Mouse (Mus musculus) cerebellum, postnatal 14 days (tissue): ENCODE measurements around the gene Aktip.
A peak's percentile ranks its signal among the peaks of the same experiment; 100 is the strongest.

Experiments
- DNase-seq, 2 experiments: peaks; one replicate each; pipeline ENCODE4 v3.0.0; 2021; ENCODE audit warnings: mixed read lengths in 2 of 2

The Aktip gene

DNA sequence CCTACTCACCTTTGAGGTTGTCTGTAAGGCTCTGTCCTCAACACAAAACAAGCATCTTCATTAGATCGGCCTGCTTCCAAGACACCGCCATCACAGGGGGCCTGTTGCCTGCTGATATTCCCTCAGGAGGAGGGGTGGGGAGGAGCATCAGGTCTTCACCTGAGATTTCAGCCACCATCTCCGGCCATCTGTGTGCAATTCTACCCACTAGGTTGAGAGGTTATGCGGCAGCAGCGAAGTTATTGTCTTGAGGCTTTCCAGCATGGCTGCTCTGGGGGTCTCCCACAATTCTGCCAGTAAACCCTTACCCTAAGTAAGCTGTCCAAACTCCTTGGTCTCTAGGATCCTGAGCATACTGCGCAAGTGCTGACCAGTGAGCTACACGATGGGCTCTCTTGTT, at the start of gene Aktip:
Gene Aktip, minus strand, starts transcription at position 101 of the 400 bp plus-strand sequence.
- no peak for DNase-seq

DNA sequence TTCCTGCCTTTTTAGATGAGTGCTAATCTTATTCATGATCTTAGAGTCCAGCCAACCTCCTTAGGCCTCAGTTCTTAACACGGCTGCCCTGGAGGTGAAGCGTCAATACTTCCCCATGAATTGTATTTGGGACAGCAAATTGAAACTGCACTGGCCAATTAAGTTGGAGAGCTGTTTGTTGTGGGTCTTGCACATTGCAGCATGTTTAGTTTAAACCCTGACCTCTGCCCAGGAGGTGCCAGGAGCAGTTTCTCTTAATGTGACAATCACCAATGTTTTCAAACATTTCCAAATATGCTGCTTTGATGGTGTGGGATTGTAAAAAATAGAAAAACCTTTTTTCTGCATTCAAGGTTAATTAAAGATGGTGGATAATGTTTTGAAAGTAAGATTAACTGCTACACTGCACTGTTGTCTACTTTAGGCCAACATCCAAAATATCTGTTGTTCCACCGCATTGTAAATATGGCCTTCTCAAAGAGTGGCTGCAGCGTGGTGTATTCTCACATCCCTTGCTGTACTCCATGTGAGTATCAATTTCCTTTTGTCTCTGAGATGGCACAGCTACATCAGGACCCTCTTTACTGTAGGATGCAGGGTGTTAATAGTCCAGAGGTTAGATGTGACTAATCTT, 46.2 kb upstream of the Aktip start:
- no peak for DNase-seq

DNA sequence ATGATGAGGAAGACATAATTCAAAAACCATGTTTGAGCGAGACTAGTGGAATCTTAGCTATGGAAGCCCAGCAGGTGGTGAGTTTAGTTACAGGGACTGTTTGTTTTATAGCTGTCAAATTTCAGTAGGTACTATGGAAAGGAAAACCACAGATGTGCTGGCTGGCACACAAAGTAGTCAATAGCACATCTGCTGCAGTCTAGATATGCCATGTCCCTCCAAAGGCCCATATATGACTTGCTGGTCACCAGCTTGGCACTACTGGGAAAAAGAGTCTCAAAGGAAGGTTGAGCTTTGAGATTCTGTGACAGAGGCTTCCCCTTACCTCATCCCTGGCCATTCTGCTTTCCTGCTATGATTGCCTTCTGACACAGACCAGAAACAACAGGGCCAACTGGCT, 42.9 kb upstream of the Aktip start:
- no peak for DNase-seq

DNA sequence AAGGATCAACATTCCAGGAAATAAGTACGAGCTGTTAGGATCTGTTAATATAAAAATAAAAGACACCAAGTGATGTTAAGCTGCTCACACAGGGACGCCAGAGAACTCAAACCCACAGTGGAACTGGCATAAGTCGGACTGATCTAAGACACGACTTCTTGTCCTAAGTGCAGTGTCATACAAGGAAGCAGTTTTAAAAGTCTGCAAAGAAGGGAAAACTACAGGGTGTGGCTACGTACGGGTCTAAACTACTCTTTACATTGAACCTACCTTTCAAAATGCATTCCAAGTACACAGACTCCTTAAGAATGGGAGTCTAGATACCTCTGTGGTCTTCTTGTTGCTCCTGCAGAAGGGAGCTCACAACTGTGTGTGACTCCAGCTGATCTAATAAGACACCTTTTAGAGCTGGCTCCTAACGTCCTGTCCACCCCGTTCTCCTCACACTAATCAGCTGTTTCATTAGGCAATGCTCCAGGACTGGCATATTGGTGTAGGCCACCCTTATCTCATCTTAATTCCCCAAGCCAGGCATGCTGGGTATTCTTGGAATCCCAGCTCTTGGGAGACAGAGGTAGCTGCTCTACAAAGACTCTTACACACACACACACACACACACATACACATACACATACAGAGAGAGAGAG, 42.2 kb upstream of the Aktip start:
- DNase-seq = no peak

DNA sequence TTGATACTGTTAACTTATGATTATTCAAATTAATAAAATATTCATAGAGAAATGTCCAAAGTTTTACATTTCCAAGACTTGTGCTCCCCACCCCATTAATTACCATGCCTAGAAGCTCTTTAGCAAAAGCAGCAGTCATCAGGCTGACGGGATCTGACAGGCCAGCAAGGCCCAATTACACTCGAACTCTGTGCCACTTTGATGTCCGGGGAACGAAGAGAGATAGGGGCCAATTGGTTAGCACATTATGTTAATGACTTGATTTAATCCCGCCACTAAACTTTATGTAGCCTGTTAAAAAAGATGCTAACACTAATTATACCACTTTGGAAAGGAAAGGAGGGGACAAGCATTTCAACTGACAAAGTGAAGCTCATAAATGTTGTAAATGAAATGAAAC, 41.6 kb upstream of the Aktip start:
- no peak for DNase-seq

DNA sequence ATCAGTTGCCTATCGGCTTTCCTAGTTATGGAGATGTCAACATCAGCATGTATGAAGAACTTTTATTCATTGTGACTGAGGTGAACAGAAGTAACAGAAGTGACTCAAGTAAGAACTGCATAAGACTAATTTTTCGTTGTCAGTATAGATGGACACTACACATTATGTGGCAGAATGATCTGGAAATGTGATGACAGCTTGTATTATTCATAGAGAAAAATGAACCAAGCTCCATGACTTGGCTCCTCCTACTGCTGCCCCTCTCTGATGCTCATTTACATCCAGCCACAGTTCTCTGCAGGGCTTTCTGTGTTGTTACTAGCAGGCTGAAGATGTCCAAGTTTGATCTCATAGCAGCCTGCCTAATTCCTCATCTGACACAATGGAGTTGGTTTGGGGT, 37.4 kb upstream of the Aktip start:
- DNase-seq = no peak

DNA sequence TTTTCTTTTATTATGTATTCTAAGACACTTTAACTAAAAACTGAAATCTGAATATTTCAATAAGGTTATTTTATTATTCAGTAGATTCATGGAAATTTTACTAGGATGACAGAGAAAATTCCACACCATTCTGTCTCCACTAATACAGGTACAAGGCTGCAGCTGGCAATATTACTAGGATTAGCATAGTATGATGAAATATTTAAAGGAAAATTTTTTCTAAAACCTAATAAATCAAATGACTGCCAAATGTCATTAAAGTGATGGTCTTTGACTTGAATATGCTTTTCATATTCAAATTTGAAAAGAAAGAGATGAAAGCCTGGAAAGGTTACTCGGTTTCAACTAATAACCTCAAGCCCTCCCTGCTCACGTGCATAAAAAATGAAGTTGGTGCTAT, 34.3 kb upstream of the Aktip start:
- DNase-seq = no peak

DNA sequence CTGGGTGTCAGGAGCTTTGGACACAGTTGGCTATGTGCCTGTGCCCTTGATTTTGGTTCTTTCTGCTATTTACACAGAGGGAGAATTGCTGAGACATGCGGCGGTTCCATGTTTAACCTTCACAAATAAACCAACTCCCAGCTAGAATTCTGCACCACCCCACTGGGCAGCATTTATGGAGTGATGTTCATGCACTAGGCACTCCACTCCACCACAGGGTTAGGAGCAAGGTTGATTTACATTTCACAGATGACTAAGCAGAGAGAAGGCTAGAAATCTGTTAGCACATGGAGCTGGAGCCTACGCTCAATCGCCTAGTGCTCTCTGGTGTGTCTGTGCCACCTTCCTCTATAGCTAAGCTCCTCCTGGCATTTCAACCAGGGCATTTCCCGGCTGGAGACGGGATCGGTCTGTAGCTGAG, 27.7 kb upstream of the Aktip start:
- peak; percentile 33 to 42 for DNase-seq

DNA sequence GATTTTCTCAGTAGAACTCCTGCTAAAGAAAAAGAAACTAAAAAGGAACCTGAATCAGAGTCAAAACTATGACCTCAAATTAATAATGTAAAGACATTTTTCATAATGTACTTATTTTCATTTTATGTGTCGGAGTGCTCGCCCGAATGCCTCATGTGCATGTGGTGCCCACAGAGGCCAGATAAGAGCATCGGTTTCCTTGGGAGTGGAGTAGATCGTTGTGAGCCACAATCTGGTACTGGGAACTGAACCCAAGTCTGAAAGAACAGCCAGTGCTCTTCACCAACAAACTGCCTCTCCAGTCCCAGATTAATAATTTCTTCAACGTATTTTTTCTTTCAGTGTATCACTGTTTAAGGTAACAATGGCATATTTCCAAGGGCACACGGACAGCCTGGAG, 24.5 kb upstream of the Aktip start:
- DNase-seq = no peak

DNA sequence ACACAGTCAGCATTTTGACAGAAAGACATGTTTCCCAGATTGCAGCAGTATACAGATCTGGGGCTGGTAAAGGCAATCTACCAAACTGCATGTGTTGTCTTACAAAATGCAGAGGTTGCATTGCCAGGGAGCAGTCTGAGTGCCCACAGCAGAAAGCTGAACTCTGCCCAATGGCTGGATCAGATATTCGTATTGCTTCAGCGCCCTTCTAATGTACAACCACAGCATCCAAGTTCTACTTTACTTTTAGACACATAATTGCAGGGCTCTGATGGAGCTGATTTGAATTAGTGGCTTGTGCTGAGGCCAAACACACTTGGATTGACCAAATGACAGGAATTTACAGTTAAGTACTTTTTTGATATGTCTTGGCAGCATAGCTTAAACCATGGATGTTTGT, 22.1 kb upstream of the Aktip start:
- DNase-seq = no peak

- DNase-seq = no peak
Observed at GRCm38 (mm10) chr8:91218271-91218670, 18.5 kb upstream of the Aktip start.

GRCm38 (mm10) chr8:91217062-91217905, 17.5 kb upstream of the Aktip start:
- no peak for DNase-seq

DNA sequence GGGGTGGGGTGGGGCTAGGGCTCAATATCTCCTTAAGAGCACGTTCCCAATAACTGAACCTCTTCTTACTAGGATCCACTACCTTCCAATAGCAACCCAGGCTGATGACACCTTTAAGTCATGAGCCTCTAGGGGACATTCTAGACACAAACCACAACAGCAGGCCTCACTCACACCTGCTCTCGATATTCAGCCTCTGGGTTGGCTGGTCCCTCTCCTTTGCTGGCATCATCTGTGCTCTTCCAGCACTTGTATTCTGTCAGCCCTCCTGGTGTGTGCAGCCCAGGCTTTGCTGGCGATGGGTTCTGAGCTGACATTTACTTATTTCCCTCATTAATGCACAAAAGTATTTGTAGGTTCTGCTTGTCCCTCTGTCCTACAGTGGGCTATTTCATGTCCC, 14.5 kb upstream of the Aktip start:
- DNase-seq = no peak

- DNase-seq = no peak
Observed at GRCm38 (mm10) chr8:91212948-91213347, 13.2 kb upstream of the Aktip start.

- no peak for DNase-seq
Observed at GRCm38 (mm10) chr8:91209658-91210057, 9.9 kb upstream of the Aktip start.

- DNase-seq = no peak
Observed at GRCm38 (mm10) chr8:91207676-91208075, 7.9 kb upstream of the Aktip start.

DNA sequence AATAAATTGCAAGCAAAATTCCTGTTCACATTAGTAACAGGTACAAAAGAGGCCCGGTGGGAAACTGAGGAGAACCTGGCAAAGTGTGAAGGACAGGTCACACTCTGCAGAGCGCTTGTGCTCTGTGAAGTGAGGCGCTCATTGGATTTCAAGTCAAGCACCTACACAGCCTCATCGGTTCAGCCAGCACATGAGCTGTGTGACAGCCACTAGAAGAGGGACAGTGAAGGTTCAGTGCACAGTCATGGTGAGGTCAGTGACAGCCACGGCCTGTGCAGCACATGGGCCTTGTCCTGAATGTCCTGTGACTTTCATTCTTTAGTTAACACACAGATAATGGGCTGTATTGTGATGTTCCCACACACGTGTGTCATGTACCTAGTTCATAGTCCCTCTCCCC, 6.1 kb upstream of the Aktip start:
- no peak for DNase-seq

- DNase-seq = no peak
Observed at GRCm38 (mm10) chr8:91201184-91201583, 1.4 kb upstream of the Aktip start.

GRCm38 (mm10) chr8:91198036-91198435, 1.7 kb downstream of the Aktip start:
- DNase-seq = no peak

GRCm38 (mm10) chr8:91197233-91197632, 2.5 kb downstream of the Aktip start:
- DNase-seq = no peak

- DNase-seq = peak in 1 of 2 experiments; percentile 44
Observed at GRCm38 (mm10) chr8:91196661-91197060, 3.1 kb downstream of the Aktip start.

GRCm38 (mm10) chr8:91194081-91194480, 5.7 kb downstream of the Aktip start:
- peak; percentile 39 for DNase-seq

- no peak for DNase-seq
Observed at GRCm38 (mm10) chr8:91192941-91193340, 6.8 kb downstream of the Aktip start.

DNA sequence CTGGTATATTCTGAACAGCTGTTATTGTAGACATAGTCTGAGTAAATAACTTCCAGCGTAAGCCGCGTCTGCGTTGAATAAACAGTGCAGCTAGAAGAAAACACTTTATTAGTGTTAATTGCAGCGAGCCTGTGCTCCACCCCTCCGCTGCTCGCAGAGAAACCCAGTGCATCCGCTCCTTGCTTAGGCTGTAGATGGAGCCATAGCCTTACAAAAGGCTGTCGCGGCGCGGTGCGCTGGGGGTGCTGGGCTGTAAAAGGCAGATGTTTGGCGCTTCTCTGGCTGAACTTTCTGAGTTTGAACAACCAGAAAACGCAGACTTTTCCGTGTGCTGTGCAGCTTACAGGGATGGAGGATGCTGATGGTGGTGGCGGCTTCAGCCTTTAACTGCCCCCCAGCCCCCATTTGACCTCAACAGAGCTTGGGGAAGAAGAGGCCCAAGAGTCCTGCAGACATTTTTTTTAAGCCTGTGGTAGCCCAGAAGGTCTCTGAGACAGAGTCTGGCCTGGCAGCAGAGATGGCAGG, 8.9 kb downstream of the Aktip start:
- DNase-seq = peak; percentile 61 to 69
